Mouse (Mus musculus) embryo, embryonic 11.5 days (tissue): ENCODE results near the gene Mybbp1a.

ENCODE experiments used
- DNase-seq: peaks from one replicate; pipeline ENCODE4 v3.0.0-alpha.2; 2012; ENCODE audit warnings: low read depth, low spot score

Gene Mybbp1a

DNA sequence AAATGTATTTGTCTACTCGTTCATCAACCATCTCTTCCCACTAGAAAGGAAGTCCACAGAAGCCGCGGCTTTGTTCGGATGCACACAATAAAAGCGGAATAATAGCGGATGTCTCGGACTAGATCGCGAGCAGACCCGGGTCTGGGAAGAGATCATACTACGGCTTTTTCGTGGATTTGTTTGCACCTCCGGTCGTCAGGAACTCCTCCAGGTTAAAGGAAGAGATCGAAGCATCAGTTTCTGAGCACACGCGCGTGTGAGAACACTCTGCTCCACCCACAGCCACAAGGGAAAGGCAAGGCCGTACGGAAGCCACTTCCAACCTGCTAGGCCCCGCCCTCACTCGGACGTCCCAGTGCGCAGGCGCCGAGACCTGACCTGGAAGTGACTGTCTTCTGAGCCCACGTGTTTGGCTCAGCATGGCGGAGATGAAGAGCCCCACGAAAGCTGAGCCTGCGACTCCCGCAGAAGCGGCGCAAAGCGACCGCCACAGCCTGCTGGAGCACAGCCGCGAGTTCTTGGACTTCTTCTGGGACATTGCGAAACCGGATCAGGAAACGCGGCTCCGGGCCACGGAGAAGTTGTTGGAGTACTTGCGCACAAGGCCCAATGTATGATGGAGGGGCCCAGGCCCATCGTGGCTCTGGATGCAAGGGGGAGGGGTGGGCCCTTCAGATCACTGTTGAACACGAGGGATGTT is at the start of gene Mybbp1a:
Mybbp1a (plus strand) TSS at position 391 of the 700 bp plus-strand sequence.
- DNase-seq, result peak; percentile 91

DNA sequence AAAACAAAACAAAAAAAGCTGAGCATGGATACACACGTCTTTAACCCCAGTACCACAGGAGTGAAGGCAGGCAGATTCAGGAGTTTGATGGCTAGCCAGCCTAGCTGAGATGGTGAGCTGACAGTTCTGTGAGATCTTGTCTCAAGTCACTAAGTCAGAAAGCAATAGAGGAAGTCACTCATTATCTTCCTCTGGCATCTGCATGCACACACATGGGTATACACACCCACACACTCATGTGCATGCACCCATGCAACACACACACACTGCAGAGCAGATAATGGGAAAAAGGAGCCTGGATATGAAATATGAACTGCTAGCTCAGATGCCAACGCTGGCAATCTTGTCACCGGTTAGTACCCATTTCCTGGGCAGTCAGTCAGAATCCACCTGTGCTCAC is 47.9 kb upstream of the Mybbp1a start:
- DNase-seq, result no peak

DNA sequence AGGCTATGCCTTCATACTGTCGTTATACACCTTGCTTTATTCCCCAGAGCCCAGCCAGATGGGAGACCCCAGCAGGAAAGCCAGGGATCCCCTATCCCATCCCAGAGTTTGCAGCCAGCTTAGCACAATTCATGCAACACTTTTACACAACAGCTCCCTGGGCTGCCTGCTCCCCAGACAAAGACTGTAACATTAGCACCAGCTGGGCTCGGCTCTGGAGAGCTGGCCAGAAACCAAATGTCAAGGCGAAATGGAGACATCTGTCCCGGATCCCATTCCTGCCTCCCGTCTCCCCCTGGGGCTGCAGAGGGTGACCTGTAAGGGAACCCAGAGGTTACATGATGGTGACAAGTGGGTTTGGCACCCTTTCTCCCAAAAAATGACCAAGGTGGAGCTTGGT is 47.5 kb upstream of the Mybbp1a start:
- DNase-seq, result no peak

DNA sequence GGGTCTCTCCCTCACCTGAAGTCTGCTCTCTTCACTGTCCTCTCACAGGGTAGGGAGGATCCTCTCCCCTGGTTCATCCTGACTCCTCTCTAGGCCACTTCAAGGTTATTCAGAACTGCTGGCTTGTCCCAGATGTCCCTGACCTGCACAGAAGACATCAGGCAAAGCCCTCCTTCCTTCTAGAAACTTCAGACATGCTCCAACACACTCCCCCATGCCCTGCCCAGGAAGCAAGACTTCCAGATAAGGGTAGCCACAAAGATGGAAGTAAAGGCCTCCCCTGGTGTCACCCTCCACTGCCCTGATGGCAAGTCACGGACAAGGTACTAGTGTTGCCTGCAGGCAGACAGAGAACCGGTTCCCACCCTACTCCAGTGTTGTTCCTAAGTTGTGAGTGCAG is 46.5 kb upstream of the Mybbp1a start:
- DNase-seq, result no peak

DNA sequence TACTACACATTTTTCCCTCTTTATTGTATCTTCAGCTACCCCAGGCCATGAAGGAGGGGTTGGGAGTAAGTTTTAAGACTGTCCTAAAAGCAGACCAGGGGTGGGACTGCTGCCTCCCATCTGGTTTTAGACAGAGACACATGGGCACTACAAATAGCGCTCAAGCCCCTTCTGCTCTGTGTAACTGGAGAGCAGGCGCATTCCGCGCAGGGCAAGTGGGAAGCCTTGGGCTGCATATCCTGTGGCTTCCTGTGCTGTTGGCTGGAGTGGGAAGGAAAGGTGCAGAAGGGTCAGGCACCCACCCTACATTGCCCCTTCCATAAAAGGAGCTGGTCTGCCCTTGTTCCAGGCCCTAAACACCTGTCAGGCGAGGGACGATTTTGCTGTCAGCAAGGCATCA is 45.5 kb upstream of the Mybbp1a start:
- no peak for DNase-seq

DNA sequence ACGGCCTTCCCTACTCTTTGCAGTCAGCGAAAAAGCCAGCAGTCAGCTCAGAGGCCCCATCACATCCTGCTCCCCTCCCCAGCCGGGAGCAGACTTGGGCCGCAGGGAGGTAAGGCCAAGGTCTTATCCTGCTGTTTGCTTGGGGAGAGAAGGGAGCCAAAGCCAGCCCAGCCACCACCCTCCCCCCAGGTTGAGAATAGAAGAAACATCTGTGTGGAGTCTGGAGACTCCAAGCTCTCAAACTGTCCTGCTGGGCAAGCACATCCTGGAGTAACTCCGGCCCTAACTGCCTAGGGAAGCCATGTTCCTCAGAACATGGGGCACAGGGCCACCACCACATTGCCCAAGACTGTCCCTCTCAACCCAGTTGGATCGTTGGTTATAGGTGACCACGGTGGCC is 44.5 kb upstream of the Mybbp1a start:
- DNase-seq, result no peak

DNA sequence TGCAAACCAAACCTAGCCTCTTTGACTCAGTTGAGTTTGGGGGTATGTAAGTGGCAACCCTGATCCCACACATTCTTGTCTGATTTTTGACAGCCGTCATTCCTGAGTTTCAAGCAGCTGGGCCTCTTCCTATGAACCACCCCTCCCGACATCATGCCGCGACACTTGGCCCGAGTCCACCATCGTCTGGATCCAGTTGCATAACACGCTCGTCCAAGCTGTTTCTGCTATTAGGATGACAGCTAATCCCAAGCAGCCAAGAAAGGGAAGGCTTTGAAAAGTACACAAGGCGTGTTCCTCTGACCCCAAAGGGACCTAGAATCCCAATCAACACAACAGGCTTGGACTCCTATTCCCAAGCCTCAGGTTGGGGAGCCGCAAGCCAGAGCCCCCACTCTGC is 44.1 kb upstream of the Mybbp1a start:
- no peak for DNase-seq

DNA sequence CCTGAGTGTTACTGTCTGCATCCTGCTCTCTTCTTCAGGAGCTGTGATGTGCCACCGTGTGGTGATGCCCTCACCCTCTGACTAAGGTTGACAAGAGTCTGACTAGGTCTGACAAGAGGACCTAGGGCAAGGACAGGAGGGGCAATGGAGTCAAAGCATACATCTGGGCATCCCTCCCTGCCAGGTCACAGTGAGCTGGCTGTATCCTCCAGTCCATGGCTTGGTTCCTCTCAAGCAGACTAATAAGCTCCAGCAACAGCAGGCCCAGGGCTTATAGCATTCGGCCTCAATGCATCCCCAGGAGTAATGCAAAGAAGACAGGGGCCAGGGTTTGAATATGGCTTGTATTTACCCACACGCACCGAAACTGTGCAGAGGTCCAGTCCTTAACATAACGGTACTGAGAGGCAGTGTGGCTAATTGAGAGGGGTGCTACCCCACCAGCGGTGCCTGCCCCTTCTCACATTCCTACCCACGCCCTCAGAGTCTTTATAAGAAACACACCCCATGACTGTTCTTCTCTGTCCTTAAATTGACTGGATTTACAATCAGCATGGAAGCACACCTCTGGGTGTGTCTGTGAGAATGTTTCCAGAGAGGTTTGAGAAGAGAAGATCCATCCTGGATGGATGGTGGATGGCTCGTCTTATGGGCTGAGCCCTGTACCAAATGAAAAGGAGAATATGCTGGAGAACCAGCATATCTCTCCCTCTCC is 43.2 kb upstream of the Mybbp1a start:
- no peak for DNase-seq

DNA sequence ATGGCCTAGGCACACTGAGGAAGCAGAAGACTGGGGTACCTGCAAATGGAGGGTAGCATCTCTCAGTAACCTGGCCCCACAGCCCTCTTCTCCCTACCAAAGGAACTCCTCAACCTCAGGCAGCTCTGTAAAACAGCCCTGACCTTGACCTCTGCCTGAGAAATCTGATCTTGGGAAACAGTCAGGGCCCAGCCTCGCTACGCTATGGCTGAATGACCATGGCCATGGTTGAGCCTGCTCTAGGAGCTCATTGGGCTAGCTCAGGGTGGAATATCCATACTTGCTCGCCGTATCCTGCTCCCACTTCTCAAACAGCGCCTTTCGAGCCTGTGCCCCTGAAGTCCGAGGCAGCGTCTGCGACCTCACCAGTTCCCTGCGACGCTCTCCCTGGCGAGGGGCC is 40.1 kb upstream of the Mybbp1a start:
- no peak for DNase-seq

DNA sequence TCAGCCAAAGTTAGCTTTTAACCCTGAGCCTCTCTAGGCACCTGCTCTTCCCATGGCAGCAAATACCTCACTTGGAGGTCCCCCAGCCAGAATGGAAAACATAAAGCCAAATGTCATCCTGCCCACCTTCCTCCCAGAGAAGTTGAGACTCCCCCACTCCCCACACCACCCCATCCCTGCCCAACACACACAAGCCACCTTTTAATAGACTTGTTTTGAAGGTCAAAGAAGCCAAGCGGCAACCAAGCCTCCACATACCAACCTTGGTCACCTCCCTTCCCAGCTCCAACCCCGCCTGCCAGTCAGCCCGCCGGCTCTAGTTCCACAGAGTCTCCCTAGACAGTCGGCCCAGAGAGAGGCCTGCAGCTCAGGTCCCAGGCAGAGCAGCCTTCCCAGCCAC is 39.1 kb upstream of the Mybbp1a start:
- DNase-seq, result no peak

DNA sequence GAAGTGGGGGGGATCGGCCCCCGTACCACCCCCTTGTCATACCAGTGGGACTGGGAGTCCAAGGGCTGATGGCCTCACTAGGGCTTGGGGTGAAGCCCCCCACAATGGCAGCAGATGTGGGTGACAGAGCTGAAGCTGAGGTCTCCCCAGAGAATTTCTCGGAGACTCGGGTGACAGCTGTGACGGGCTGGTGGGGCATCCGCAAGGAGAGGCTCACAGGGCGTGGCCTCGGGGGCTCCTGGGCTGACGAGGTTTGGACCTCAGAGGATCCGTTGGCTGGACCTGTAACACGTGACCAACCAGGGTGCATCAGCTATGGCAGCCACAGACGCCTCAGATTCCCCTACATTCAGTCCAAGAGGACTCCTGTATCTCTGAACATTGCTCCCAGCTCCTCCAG is 38.2 kb upstream of the Mybbp1a start:
- DNase-seq, result no peak

DNA sequence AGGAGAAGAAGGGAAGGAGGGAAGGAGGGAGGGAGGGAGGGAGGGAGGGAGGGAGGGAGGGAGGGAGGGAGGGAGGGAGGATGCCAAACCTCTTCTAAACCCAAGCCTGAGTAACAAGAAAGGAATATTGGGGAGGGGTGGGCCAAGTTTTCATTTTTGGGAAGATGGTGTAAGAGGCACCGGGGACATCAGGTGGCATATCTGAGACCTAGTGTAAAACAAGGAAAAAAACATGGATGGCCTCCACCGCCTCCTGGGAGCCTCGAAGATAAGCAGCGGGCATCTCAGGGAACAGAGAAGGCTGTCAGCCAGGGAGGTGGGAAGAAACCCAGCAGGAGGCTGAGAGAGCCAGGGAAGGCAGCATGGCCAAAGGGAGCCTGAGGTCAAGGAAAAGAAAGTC is 35.6 kb upstream of the Mybbp1a start:
- no peak for DNase-seq

DNA sequence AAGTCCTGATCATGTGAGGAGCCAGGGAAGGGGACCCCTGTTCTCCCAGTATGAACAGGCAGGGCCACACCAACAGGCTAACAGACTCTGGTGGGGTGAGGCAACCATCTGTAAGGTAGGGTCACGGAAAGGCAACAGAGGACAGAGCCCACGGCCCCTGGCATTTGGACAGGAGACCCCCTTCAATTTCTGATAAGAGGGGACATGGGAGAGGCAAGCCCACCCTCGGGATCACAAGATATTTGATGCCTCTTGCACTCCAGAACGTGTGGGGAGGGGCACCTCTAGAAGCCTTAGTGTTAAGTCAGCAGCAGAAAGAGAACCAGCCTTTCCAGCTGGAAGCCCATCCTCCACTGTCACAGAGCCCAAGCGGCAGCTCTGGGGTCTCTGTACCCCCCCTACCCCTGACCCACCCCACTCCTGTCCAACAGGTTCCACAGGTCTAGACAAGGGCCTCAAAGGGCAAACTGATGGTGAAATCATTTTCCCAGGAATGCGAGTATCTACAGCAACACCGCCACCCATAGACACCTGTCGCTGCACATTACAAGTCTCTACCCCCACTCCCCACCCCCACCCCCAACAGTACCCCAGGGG is 35.0 kb upstream of the Mybbp1a start:
- DNase-seq, result no peak

DNA sequence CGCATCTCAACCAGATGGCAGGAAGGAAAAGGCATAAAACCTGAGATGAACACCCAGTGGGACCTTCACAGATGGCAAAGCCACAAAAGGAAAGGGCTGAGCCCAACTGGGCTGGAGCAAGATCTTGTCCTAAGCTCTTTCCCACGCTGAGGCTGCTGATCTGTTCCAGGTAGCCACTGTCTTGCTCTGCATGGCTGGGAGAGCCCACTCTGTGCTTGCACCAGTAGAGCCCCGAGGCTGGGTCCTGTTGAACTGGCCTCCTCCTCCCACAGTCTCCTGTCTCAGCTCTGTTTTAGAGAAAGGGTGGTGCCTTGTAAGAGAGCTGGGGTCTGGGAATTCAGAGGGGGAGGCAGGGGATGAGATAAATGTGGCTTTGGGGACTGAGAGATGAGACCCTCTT is 34.1 kb upstream of the Mybbp1a start:
- no peak for DNase-seq

DNA sequence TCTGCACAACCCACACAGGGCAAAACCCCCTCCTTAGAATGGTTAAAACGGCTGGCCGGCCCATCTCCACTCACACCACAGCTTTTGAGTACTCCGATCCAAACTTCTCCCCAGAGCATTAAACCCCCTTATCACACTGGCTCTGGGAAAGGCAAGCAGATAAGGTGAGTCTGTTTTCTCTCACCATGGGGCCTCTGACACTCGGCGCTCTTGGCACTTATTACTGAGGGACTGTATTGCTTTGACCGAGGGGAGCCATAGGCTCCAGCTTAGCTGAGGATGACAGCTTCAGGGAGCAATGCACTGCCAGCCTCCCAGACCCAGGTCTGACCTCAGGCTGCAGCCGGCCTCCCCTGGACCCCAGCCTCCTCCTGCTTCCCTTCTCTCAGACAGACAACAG is 33.6 kb upstream of the Mybbp1a start:
- DNase-seq, result no peak

DNA sequence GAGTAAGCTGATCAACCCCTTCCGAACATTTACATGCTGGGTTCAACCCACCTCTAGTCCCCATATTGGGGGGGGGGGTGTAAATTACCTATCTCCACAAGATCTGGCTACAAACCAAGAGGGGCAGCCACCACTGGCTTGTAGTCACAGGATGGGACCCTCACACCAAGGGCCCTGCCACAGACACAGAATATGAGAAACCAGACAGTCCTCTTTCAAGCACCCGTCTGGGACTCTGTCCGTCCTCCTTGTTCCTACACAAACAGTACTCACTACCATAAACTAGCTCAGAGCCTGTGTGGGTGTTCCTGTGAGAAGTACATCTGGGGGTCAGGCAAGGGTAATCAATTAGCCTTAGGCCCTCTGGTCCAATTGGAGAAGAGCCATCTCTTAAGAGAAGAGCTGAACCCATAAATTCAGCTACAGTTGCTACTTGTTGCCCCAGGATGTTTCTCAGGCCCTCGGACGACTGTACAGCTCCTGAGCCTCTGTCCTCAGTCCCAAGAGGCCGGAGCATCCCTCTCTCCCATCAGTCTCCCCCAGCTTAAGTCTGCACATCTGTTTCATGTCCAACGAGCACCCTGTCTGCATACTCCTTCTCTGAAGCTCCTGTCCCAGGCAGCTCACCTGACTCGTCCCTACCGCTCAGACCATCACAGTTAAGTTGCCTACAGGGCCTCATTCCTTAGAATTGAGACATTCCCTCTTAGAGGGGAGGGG is 32.5 kb upstream of the Mybbp1a start:
- no peak for DNase-seq

DNA sequence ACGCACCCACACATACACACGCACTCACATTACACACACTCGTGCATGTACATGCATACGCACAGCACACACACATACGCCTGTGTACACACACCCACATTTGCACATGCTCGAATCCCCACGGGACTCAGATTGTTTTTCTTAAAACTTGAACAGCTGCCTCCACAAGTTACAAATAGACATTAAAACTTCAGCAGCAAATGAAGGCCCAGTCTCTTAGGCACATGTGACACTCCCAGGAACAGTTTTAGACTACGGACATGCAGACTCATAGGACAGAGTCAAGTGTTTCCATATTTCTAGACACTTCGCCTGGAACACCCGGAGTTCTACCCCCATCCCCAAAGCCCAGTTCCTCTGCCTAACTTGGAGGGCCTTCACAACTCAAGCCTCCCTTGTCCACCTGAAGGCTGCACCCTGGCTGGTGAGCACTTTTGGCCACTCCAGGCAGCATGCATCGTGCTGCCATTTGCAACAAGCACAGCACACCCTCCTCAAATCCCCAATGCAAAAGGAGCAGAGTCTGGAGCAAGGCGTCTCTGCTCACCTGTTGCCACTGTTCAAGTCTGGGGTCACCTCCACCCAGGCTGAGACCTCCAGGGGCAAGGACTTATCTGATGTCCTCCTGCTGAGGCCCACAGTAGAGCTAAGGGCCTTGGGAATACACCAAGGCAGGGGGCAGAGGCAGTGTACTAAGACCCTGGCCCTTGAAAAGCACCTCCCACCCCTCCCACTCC is 31.3 kb upstream of the Mybbp1a start:
- DNase-seq, result no peak

DNA sequence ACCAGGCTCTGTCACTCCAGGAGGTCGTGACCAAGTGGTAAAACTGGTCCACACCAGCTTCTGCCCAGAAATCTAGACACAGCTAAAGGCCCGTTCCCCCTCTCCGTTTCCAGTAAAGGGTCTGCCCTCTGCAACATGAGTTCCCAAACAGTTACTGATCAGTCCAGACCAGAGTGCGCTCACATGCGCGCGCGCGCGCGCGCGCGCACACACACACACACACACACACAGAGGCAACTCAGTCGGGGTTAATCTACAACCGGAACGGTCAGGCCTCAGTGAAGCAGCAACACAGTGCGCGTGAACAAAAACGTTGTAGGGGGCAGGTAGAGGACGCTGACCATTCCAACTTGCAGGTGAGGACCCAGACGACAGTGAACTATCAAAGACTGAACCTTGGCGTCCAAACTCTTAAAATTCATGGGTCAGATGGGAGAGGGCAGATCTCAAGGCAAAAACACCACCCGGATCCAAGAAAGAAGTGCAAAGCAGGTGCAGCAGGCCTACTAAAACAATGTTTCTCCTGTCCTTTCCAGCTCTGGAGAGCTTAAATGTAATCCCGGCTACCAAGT is 30.5 kb upstream of the Mybbp1a start:
- DNase-seq, result no peak

DNA sequence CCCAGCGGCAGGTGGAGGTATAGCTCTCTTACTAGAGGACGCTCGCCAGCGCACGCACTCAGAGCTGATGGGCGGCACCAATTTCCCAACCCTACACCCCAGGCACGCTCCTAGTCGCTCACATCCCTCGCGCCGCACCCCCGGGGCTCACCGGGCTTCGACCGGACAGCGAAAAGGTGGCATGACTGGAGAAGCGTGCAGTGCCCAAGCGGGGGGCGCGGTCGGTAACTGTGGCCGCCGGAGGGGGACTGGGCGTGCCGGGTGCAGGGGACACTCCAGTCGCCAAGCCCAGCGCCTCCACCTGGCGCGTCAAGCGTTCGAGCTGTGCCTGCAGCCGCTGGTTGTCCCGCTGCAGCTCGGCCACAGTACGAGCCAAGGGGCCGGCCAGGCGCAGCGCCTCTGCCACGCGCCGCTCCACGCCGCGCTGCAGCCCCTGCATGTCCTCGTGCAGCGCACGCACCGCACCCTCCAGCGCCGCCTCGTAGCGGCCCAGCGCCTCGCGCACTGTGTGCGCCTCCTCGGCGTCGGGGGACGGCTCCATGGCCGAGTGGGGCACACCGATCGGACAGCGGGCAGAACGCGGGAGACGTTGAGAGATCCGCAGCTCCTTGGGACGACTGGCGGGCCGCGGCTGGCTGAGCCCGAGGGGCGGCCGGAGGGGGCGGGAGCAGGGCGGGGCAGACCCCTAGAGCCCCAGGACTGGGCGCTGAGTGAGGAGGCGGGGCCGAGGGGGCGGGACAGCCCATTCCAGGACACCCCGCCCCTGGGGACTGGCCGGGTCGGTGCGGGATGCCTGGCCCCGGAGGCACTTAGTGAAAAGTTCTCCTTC is 29.8 kb upstream of the Mybbp1a start, which contains the start of gene Smtnl2:
Smtnl2 (minus strand) TSS at position 621 of the 829 bp plus-strand sequence.
- peak; percentile 72 for DNase-seq

DNA sequence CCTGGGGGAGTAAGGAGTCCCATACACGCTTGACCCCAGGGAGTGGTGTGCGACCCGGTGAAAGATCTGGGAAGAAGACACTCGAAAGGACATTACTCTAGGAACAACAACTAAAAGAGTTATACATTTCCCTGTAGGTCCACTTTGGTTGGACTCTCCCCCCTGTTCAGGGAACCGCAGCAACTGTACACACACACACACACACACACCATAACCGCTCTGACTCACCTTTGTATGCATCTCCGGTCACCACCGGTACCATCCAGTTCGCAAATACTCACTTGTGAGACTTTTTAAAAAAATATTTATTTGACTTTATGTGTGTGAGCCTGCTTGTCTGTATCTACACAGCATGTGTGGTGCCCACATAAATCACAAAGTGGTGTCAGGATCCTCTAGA is 29.2 kb upstream of the Mybbp1a start:
- no peak for DNase-seq
